Mouse (Mus musculus) heart, postnatal 25 days (tissue): Measurements from ENCODE around the gene Rnf152. TPM values are rescaled to one million over a fixed set of nuclear protein-coding genes. Genes with fewer than 3 reads are reported as not detected.

Source experiments
- DNase-seq: peaks from one replicate; pipeline ENCODE4 v3.0.0; 2022; ENCODE audit warnings: low spot score
- intact Hi-C: fragments of 180-260 bp; cut with DNase I; formaldehyde crosslinking; loops from one replicate; pipeline ENCODE4 v1.15.1; 2025
- total RNA-seq, 2 experiments: library from RNA; stranded (reverse); gene quantifications; 2 replicates each; pipeline ENCODE4 v1.2.3; 2021

The Rnf152 gene
- total RNA-seq: 1 to 10 TPM; 1.4 to 1.5 TPM

DNA sequence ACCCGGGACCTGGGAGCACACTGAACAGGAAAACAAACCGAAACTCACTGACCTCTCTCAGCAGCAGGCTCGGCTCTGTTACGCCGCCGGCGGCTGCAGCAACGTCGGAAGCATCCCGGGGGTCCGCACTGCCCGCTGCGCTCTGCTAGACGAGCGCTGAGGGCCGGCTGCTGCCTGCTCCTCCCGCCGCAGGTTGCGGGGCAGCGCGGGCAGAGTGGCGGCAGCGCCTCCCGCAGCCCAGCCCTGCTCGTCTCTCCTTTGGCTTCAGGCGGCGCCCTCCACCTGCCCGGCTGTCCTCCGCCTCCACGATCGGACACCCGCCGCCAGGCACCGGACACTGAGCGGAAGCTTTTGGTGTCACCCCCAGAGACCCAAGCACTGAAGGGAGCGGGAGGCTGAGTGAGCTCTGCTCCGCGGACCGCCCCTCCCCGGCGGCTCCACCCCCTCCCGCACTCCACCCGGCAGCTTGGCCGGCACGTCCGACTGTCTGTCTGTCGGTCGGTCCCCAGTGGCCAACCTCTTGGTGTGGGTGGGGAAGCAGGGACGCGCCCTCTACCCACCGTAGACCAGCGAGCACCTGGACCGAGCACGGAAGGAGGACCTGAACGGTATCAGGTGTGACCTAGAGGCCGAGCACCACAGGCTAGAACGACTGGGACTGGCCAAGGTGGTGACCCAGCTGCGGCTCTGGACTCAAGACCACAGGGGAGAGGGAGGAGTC, at the start of gene Rnf152:
Gene Rnf152, minus strand, starts transcription at position 420 of the 721 bp plus-strand sequence.
- intact Hi-C loops: loop anchor here (2.0 kb wide), 1 partner anchor 370 kb away; no protein-coding TSS in a partner anchor
- peak; percentile 31 for DNase-seq

GRCm38 (mm10) chr1:105402853-105403252, 46.3 kb upstream of the Rnf152 start:
- intact Hi-C loops: no loop called here
- DNase-seq: no peak

- no peak for DNase-seq
- intact Hi-C loops: no loop called here
Measured at GRCm38 (mm10) chr1:105384141-105384937, 27.8 kb upstream of the Rnf152 start.

- intact Hi-C loops: no loop called here
- DNase-seq: no peak
Measured at GRCm38 (mm10) chr1:105377546-105377945, 21.0 kb upstream of the Rnf152 start.

- intact Hi-C loops: no loop called here
- no peak for DNase-seq
Measured at GRCm38 (mm10) chr1:105374618-105375017, 18.1 kb upstream of the Rnf152 start.

DNA sequence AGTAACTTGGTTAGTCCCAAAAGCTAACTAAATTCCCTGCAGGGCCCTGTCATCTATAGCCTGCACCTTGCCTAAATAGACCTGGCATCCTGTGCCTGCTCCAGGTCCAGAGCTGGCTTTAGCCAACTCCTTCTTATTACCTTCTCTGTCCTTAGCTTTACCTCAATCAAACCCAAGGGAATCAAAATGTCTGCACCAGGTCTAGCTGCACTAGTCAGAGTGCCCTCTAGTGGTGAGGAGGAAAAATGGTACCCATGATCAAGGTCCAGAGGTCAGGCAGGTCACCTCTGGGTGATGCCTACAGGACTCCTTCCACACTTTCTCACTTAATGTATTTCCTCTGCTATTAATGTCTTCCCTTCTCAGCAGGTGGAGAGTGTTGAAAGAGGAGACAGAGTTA, 6.2 kb upstream of the Rnf152 start:
- DNase-seq: no peak
- intact Hi-C loops: loop anchor here (2.0 to 5.0 kb wide), 2 partner anchors 165 to 270 kb away; no protein-coding TSS in a partner anchor

DNA sequence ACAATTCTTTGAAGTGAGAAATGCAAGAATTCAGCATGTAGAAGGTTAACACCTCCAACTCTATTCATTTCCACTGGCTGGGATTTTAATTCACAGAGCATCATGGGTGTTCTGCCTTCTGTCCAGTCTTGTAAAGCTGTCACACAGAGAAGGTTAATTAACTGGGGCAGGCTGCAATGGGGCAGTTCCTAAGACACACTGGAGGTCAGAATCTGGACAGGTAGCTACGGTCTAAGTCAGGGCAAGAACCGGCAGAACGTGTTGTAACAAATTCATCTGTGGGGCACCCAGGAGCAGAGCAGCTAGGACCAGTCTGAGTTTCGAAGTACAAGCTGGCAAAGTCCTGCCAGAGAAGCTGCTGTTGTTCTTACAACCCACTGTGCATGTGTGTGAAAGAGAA, 2.4 kb upstream of the Rnf152 start:
- no peak for DNase-seq
- intact Hi-C loops: no loop called here

- intact Hi-C loops: loop anchor here (2.0 kb wide), 1 partner anchor 369 kb away; no protein-coding TSS in a partner anchor
- peak; percentile 3 for DNase-seq
Measured at GRCm38 (mm10) chr1:105355910-105356290, 610 bp downstream of the Rnf152 start.

DNA sequence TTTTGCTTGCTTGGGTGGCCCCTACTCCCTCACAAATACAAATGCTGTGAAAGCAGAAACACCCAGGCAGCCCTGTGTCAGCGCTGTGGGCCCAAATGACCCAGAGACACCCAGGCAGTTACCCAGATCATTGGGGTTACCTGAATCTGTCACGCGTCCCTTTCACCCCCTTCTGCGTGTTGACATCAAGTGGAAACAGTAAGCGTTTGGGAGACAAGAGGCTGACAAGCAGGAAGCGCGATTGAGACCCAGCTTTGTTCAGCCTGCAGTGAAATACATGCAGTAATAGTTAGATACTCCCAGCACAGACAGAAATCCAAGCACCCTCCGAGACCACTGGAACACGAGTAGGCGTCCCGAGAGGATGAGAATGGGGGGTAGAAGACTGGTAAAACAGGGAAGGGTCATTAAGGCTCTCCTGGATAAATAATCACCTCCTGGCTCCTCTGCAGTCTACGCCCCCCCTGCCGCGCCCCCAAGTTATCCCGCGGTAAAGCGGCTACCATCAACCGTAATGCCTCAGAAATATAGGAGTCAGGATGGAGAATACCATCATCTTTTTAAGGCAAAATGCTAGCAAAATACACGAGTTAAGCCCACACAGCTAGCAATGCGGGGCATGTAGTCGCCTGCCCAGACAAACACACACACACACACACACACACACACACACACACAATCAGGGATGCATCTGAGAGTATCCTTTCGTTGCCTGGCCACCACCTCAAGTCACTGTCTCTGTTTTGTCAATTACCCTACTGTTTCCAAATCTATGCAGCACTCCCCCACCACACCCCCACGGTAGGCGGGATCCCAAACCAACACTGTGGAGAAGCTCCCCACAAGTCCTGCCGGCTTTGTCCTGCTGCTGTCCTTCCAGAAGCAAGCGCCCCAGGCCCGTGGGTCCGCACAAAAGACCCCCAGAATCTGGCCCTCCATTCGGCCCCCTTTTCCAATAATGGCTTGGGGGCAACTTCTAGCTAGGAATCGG, 1.3 kb downstream of the Rnf152 start:
- intact Hi-C loops: no loop called here

GRCm38 (mm10) chr1:105351806-105352205, 4.7 kb downstream of the Rnf152 start:
- intact Hi-C loops: loop anchor here (2.0 kb wide), 1 partner anchor 39 kb away; no protein-coding TSS in a partner anchor
- DNase-seq: no peak

More for the DNA sequence above, 1.3 kb downstream of the Rnf152 start:
- peak; percentile 14 for DNase-seq

DNA sequence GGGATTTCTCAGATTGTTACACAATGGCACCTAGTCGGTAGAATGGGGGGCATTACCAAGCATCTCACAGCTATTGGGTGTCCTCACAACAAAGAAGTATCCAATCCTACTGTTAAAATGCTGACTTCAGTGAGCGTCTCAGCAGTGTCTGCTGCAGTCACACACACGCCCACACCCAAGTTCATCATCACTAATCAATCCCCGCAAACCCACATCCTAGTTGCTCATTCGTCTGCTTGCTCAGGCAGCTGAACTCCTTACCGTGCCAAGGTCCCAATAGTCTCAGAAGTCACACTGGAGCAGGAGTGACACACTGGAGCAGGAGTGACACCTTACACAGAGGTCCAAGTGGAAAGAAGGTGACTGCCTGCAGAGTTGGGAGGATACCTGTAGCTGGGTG, 14.2 kb downstream of the Rnf152 start:
- no peak for DNase-seq
- intact Hi-C loops: no loop called here

DNA sequence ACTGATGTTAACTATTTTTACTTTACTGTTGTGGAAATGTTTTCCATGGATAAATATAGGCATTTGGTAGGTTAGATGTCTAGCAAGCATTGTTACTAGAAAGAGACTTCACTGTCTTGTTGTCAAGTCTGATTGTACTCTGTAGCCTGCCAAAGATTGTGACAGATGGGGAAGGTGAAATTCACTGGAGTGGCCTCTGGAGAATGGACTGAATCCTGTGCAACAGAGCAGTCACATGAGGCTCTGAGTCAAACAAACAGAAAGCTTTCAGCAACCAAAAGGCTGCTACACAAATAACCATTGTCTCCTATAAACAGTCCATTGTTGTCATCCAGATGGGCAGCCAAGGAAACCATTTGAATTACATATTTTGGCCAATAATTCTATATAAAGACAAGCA, 15.6 kb downstream of the Rnf152 start:
- intact Hi-C loops: no loop called here
- no peak for DNase-seq

GRCm38 (mm10) chr1:105337397-105337796, 19.1 kb downstream of the Rnf152 start:
- intact Hi-C loops: no loop called here
- no peak for DNase-seq

DNA sequence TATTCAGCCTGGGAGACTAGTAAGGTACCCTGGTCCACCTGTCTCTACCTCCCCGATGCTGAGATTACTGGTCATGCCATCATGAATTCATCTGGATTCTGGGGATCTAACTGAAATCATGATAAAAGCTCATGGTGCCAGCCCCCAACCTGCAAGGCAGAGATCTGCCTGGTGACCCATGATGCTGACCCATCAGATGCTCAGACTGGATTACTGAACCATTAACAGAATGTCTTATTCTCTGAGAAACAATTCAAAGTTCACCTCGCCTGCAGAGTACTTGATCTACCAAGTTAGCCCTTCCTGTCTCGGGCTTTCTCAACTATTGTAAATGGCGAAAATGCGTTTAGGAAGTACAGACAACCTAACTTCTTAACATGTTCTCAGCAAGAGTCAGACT, 20.4 kb downstream of the Rnf152 start:
- DNase-seq: no peak
- intact Hi-C loops: no loop called here

DNA sequence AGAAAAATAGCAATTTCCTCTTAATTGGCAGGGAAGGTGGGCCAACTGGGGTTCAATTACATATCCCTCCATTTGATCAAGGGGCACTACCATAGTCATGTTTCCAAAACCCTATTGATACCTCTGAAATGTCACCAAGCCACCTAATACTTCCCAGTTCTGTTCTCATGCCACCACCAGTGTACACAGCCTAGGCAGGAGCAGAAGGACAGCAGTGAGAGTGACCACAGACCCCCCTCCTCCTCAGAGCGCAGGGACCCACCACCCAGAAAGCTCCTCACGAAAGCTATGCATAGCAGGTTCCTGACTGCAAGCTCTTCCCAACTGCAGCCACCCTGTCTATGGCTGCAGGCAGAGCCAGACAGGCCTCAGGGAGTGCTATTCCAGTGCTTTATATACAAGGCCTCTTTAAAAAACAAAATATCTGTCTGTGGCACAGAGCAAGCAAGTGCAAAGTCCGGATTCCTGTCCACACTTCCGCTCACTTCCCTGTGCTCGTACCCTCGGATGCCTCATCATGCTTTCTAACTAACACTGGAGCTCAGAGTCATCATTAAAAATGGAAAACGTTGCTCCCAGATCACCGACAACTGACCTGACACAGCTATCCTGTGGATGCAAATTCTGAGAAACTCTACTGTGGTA, 24.3 kb downstream of the Rnf152 start:
- DNase-seq: no peak
- intact Hi-C loops: no loop called here

- intact Hi-C loops: no loop called here
- no peak for DNase-seq
Measured at GRCm38 (mm10) chr1:105331605-105332004, 24.9 kb downstream of the Rnf152 start.

GRCm38 (mm10) chr1:105330581-105331320, 25.8 kb downstream of the Rnf152 start:
- DNase-seq: no peak
- intact Hi-C loops: no loop called here

- intact Hi-C loops: no loop called here
Measured at GRCm38 (mm10) chr1:105327789-105328188, 28.7 kb downstream of the Rnf152 start.

DNA sequence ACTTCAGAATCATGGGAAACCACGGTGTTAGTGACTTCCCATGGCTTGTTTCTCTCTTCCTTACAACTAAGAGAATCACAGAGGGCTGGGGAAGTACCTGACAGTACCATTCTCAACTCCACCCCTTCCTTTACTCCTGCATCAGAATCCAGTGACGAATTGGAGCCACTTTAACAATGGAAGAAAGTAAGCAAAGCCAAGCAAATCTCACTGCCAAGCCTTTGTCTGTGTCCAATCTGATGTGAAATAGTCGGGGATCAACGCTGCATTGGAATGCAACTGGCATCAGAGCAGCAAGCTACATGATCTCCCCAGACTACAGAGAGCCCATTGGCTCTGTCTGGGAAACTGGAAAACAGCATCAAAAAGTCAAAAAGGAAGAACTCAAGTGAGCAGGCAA, 31.9 kb downstream of the Rnf152 start:
- DNase-seq: no peak
- intact Hi-C loops: no loop called here

More at GRCm38 (mm10) chr1:105327789-105328188, 28.7 kb downstream of the Rnf152 start:
- no peak for DNase-seq
